Mouse (Mus musculus): ENCODE measurements at regions not wholly inside any gene's neighbourhood (a gene's known extent, or its start where the extent isn't known, plus 50 kb on each side); places are given as distances from the start of the nearest gene placed in this dataset.

- TF ChIP-seq CTCF (IDR thresholded peaks at IDR 0.05; ENCODE audit: insufficient read depth, low read length) (no peak), POLR2A (IDR thresholded peaks at IDR 0.05; ENCODE audit: borderline replicate concordance, extremely low read depth, low read depth, low read length) (no peak)
These were observed 235.8 kb upstream of the Xrcc4 start for GRCm38 (mm10) chr13:90325226-90325625.

All from lung, adult 2 months (tissue).